Mouse (Mus musculus) ES-E14 (cell line): ENCODE measurements around the gene Tmem246.

Experiments
- CHD2 ChIP-seq: IDR thresholded peaks from 2 replicates; pipeline ENCODE4 v1.6.1; 2014; ENCODE audit warnings: mild to moderate bottlenecking, low read depth, low read length, inconsistent platforms
- MAFK ChIP-seq: IDR thresholded peaks from 2 replicates; pipeline ENCODE4 v1.6.1; 2014; ENCODE audit warnings: mild to moderate bottlenecking, low read depth, low read length, inconsistent platforms; ENCODE audit not compliant: insufficient read depth
- ZC3H11A ChIP-seq: IDR thresholded peaks from 2 replicates; pipeline ENCODE4 v1.6.1; 2012; ENCODE audit warnings: low read depth, mild to moderate bottlenecking, inconsistent platforms, low read length, borderline replicate concordance

DNA sequence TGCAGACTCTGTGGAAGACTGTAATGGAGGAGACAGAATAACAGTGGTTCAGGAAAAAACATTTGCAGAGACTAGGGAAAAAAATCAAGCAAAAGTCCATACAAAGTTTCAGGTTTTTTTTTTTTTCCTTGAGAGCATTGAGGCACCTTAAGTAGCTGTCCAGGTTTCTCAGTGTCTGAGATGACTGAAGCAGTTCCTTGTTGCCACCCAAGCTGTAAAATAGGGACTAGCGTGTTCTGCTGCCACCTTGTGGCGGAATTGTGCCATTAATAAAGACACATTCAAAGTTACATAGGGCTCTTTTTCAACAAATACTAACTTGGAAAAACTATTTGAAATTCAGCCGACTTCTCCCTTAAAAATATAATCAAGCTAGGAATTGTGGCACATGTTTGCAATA is 29.3 kb upstream of the Tmem246 start:
- TF ChIP-seq ZC3H11A (peak; percentile 51; the same call in 1 of the 2 replicates), CHD2 (no peak), MAFK (no peak)
